Mouse (Mus musculus): ENCODE measurements around the gene Jun.

Gene Jun

DNA sequence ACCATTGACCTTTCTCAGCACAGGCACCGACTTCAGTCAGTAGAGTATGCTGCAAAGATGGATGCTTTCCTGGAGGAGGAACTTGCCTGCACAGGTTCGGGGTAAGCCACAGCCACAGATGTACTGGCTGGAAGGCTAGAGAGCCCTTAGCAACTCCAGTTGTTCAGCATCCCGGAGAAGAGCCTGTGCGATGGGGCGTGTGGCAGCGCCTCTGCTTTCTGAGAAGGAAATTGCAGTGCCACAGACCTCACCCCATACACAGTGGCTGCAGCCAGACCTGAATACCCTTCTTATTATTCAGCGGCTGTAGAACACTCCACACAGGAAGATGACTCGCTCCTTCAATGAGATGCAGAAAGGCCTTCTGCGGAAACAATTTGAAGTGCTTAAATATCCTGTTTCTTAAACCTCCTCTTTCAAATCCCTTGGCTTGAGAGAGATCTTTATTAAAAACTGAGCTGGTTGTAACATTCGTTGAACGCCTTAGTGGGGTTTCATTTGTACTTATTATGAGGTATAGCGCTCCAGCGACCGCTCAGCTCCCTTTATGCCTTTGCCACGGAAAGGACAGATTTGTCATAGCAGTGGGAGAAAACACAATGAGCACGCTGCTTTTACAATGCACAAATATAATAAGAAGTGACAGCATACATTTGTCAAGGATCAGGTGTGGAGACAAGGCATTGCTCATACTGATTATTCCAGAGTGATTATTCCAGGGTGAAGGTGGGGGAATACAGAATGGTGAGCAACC, 26.0 kb downstream of the Jun start:
- no peak for DNase-seq (ENCODE audit: low spot score)

GRCm38 (mm10) chr4:95023350-95023953, 28.6 kb downstream of the Jun start:
- DNase-seq (ENCODE audit: low spot score): no peak

DNA sequence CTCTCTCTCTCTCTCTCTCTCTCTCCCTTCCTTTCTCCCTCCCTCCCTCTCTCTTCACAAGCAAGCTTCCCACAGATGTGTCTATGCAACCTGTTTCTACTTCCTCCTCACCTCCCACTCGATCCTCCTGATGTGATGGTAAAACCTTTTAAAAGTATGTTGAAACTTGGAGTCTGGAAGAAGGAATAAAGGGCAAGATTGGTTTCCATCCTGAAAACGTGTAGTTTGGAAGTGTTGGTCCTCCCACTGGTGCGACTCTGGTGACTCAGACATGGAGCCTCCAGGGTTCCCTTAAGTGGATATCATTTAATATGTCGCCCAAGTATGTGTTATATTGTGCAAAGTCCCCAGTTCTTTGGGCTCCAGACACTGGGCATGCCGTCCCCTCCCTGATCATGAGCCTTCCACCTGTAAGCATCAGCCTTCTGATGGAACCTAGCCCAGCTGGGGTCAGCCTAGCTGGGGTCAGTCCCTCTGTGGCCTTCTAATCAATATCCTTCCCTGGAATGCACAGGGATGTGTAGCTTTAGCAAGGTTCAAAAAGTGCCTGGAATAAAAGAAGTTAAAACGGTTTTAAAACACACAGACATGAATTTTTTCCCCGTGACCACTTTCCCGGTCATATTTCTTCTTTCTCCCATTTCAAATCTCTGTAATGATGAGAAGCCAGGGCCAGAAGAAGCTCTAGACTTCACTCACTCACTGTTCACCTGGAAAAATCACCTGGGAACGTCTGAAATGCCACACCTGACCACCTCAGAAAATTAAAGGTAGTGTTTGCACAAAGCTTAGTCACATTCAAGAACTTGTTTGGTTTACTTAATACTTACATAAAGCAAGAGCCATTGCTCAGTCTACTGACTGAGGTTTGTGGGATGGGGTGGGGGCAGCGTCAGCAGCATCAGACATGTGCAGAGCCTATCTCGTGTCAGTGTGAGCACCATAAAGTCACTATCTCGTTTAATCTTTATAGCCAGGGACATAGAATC, 30.1 kb downstream of the Jun start:
- no peak for DNase-seq (ENCODE audit: low spot score)

DNA sequence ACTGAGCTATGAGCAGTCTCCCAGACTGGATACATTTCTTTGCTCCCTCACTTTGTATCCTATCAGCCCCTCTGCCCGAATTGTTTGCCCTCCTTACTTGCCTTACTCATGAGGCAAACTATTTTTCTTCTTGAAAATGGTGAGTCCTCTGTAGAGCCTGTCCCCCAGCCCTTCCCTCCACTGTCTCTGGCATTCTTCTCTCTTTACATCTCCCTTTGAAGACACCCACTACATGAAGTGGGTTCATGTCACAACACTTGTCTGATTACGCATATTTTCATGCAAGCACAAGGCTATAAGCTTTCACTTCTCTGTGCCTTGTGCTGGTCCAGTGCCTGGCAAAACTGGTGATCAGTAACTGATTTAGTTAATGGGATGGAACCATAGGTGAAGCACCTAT, 31.8 kb downstream of the Jun start:
- no peak for DNase-seq (ENCODE audit: low spot score)

DNA sequence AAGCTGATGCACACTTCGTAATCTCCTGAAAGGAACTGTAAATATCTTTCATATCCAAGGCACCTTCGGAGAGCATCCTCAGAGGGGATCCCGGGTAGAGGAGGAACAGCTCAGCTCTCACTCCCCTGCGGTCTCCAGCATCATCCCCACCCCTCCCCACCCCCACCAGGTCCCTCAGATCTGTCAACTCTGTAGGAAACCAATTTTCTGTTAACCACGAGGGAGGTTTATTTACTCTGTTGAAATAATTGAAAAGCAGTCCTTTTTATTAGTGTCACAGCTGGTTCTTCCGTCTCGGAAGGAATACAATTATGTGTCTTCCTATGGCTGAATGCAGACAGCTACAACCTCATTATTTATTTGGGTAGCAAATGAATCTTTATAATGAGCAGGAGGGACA, 33.8 kb downstream of the Jun start:
- no peak for DNase-seq (ENCODE audit: low spot score)

GRCm38 (mm10) chr4:95012706-95013105, 39.3 kb downstream of the Jun start:
- DNase-seq (ENCODE audit: low spot score): no peak

DNA sequence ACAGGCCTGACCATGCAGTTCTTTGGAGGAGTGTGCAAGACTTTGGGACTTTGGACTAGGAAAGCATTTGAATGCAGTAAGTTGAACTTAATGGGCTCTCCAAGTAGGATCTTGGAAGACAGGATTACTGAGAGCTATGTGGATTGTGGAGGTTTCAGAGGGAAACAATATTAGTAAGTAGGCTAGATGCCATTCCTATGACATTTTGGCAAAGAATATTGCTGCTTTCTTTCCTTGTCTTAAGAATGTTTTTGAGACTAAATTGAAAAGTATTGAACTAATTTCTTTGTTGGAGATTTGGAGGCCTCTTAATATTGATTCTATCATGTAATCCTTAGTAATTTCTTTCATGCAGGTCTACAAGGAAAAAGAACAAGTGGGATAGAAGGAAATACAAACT, 39.8 kb downstream of the Jun start:
- no peak for DNase-seq (ENCODE audit: low spot score)

DNA sequence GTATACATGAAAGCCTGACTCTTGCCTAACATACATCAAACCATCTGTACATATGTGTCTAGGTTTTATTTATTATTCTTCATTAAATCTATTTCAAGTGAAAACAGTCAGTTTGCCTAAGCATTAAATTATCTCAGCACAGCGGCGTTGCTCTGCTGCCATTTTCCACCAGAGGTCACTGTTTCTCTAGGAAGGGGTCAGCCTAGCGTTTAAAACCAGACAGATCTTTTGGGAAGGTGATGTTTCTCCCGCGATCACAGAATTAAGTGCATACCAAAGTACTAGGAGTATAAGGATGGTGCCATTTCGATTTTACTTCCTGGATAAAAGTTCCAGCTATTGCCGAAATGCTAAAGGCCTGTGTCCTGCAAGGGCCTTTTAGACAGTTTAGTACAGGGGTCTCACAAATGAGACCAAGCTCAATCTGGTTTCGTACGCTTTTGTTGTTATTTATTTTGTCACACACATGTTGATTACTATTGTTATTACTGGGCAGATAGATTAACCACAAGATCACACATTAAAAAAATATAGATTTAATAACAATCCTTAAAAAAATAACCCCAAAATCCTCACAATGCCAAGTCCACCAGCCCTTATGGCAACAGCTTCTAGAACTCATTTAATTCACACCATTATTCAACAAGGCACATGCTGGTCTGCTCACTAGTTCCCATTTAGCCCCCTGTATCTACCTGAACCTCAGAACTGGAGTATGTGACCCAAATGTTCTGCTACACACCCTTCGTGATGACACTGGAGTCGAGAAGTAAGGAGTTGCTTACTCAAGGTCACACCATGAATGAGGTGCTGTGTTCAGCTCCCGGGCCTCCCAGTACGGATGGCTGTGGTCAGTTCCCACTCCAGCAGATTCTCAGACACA, 43.6 kb downstream of the Jun start:
- peak; percentile 67 for DNase-seq (ENCODE audit: low spot score)

DNA sequence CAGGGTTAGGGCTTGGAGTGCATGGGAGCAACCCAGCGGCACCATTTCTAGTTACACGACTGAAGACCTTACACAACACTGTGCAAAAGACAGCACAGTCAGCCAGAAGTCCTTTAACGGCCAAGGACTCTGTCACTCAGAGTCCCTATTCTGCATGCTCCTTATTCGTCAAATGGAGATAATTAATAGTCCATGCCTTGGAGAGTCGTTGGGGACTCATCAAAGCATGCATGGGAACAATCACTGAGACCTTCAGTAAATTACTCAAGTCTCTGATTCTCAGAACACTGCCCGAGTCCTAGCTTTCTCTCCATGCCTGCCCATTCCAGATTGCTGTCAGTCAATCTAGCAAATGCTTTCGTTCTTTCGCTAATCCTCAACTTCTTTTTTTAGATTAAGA, 44.3 kb downstream of the Jun start:
- no peak for DNase-seq (ENCODE audit: low spot score)

GRCm38 (mm10) chr4:95005251-95005830, 46.7 kb downstream of the Jun start:
- DNase-seq (ENCODE audit: low spot score): no peak

- no peak for DNase-seq (ENCODE audit: low spot score)
Observed at GRCm38 (mm10) chr4:95001043-95001775, 50.8 kb downstream of the Jun start.

DNA sequence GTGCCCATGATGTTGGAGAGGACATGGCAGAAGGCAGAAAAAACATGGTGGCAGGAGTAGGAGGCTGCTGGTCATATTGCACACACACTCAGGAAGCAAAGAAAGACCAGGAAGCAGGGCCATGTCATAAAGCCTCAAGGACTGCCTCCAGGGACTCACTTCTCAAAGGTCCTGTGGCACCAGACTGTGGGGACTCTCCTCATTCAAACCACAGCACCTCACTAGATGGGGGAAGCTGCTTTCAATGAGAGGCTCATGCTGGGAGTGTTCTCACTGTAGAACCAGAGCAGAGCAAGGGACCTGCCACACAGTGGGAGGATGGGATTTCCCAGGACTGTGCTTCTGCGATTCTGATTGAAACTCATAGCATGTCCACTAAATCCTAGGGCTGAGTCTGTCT, 51.9 kb downstream of the Jun start:
- no peak for DNase-seq (ENCODE audit: low spot score)

DNA sequence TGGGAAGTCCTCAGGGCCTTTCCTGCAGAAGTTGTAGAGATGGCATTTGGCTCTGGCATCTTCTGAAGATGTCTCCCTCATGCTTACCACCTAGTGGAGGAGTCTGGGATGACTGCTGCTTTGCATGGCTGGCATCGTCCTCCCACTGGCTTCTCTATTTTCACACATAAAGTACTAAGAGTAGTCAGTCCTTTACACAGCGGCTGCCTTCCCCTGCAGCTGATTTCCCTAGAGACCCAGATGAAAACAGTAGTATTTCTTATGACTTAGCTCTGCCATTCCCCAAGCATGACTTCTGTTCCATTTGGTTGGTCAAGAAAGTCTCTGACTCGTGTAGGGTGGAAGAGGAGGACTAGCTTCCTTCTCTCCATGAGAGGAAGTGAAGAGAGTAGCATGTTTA, 52.8 kb downstream of the Jun start:
- DNase-seq (ENCODE audit: low spot score): no peak
